Mouse (Mus musculus): ENCODE data around the gene Rps6ka3. TPM values are rescaled to one million over a fixed set of nuclear protein-coding genes. Genes with fewer than 3 reads are reported as not detected.

The Rps6ka3 gene
- polyA plus RNA-seq, 1 experiment from 2014 or later = 4.4 TPM

Other genes starting within 250 kb of the Rps6ka3 start
- gene Eif1ax, start 161.9 kb downstream of the Rps6ka3 start, polyA plus RNA-seq (2015; fragmentation: Nextera tagmentation; extraction: Ambion mirVana) = 113 TPM in 2 replicates
- 23.7 and 26.1 TPM in 2 replicates for gene Map7d2, start 204.3 kb downstream of the Rps6ka3 start, polyA plus RNA-seq (2015; fragmentation: Nextera tagmentation; extraction: Ambion mirVana)